Mouse (Mus musculus): Measurements from ENCODE around the gene Gm11595.
"Not testable (repeated sequence)": the region's sequence is repeated elsewhere in the genome, so short reads cannot be mapped to it uniquely, and the experiment has no call there.

Gm11595 gene

DNA sequence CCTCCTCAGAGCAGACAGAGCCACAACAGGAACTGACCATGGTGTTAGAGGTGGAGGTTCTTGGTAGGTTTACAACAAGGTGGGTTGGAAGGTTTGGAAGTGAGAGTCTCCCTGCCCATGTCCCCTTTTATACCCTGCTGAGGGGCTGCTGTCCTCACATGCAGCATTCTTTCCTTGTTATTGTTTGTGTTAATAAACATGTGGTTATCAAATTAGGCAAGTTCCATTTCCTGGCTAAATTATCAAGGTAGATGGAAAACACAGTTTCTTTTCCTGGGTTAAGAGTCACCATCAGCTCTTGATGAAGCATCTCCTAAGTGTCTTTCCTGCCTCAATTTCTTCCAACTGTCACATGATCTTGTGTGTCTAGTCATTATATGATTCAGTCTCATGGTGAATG lies at the start of gene Gm11595:
Gm11595 (minus strand) TSS at position 101 of the 400 bp plus-strand sequence.
- DNase-seq, result not testable (repeated sequence)

DNA sequence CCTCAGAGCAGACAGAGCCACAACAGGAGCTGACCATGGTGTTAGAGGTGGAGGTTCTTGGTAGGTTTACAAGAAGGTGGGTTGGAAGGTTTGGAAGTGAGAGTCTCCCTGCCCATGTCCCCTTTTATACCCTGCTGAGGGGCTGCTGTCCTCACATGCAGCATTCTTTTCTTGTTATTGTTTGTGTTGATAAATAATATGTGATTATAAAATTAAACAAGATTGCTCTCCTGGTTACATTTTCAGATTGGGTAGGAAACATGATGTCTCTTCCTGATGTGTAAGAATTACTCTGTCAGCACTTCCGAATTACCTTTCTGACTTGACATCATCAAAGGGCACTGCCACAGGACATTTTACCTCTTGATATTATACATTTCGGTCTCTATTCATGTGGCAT lies 42.9 kb upstream of the Gm11595 start, which contains the start of gene Gm11564:
Gm11564 (minus strand) TSS at position 101 of the 400 bp plus-strand sequence.
- DNase-seq, result not testable (repeated sequence)

DNA sequence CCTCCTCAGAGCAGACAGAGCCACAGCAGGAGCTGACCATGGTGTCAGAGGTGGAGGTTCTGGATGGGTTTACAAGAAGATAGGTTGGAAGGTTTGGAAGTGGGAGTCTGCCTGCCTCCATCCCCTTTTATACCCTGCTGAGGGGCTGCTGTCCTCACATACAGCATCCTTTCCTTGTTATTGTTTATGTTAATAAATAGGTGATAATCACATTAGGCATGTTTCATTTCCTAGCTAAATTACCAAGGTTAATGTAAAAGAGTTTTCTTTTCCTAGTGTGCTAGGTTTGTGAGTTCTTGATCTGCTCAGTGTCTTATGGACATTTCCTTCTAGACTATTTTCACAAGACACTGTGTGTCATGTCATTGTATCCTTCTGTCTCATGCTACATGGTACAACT lies 37.1 kb upstream of the Gm11595 start, which contains the start of gene Krtap4-13:
Krtap4-13 (minus strand) TSS at position 101 of the 400 bp plus-strand sequence.
- DNase-seq, result not testable (repeated sequence)

DNA sequence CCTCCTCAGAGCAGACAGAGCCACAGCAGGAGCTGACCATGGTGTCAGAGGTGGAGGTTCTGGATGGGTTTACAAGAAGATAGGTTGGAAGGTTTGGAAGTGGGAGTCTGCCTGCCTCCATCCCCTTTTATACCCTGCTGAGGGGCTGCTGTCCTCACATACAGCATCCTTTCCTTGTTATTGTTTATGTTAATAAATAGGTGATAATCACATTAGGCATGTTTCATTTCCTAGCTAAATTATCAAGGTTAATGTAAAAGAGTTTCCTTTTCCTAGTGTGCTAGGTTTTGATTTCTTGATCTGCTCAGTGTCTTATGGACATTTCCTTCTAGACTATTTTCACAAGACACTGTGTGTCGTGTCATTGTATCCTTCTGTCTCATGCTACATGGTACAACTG lies 31.6 kb upstream of the Gm11595 start, which contains the start of gene Gm11554:
Gm11554 (minus strand) TSS at position 101 of the 400 bp plus-strand sequence.
- DNase-seq, result not testable (repeated sequence)

DNA sequence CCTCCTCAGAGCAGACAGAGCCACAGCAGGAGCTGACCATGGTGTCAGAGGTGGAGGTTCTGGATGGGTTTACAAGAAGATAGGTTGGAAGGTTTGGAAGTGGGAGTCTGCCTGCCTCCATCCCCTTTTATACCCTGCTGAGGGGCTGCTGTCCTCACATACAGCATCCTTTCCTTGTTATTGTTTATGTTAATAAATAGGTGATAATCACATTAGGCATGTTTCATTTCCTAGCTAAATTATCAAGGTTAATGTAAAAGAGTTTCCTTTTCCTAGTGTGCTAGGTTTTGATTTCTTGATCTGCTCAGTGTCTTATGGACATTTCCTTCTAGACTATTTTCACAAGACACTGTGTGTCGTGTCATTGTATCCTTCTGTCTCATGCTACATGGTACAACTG lies 26.1 kb upstream of the Gm11595 start, which contains the start of gene Gm11569:
Gm11569 (minus strand) TSS at position 101 of the 400 bp plus-strand sequence.
- not testable (repeated sequence) for DNase-seq

DNA sequence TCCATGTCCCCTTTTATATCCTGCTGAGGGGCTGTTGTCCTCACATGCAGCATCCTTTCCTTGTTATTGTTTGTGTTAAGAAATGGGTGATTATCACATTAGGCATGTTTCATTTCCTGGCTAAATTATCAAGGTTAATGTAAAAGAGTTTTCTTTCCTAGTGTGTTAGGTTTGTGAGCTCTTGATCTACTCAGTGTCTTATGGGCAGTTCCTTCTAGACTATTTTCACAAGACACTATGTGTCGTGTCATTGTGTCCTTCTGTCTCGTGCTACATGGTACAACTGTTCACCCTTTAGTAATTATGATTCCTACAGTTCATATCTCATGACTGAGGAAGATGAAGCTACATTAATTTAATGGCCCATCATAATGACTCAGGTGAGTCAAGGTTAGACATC lies 20.7 kb upstream of the Gm11595 start, which contains the start of gene Gm11596:
Gm11596 (minus strand) TSS at position 101 of the 400 bp plus-strand sequence.
- DNase-seq, result no peak

DNA sequence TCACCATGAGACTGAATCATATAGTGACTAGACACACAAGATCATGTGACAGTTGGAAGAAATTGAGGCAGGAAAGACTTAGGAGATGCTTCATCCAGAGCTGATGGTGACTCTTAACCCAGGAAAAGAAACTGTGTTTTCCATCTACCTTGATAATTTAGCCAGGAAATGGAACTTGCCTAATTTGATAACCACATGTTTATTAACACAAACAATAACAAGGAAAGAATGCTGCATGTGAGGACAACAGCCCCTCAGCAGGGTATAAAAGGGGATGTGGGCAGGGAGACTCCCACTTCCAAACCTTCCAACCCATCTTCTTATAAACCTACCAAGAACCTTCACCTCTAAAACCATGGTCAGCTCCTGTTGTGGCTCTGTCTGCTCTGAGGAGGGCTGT lies 12.2 kb upstream of the Gm11595 start, which contains the start of gene Krtap4-9:
Krtap4-9 (plus strand) TSS at position 301 of the 400 bp plus-strand sequence.
- not testable (repeated sequence) for DNase-seq

DNA sequence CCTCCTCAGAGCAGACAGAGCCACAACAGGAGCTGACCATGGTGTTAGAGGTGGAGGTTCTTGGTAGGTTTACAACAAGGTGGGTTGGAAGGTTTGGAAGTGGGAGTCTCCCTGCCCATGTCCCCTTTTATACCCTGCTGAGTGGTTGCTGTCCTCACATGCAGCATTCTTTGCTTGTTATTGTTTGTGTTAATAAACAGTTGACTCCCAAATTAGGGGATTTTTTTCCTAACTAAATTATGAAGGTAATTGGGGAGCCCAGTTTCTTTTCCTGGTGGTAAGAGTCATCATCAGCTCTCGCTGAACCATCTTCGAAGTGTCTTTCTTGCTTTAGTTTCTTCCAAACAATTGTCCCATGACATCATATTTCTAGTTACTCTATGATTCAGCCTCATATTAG lies 7.9 kb upstream of the Gm11595 start, which contains the start of gene Krtap4-8:
Krtap4-8 (minus strand) TSS at position 101 of the 400 bp plus-strand sequence.
- DNase-seq, result no peak

DNA sequence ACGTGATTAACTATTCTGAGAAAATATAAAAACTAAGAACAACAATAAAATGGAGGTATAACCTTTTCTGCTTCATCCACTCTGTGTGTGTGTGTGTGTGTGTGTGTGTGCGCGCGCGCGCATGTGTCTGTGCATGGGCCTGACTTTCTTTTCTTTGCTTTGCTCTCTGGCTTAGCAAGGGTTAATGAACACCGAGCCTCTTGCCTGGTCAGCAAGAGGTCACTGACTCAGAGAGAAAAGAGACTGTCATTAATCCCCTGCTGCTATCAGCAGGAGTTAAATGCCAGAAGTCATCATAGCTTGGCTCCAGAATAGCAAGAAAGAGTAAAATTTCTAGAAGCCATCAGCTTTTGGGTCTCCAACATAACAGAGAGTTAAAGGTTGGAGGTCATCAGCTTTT lies 5.7 kb upstream of the Gm11595 start:
- no peak for DNase-seq

DNA sequence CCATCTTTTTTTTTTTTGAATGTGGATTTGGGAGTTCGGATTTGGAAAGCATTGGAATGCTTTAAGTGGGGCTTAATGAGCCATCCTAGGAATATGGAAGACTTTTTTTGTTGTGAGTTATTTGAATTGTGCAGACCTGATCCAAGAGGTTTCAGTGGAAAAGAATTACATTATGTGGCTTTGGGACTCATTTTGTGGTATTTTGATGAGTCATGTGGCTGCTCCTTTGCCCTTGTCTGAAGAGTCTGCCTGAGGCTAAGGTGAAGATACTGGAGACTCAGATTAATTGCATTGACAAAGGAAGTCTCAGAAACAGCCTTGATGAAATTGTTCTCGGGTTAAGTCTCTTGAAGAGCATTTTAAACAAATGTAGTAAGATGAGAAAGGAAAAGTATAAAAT lies 4.3 kb downstream of the Gm11595 start:
- no peak for DNase-seq

DNA sequence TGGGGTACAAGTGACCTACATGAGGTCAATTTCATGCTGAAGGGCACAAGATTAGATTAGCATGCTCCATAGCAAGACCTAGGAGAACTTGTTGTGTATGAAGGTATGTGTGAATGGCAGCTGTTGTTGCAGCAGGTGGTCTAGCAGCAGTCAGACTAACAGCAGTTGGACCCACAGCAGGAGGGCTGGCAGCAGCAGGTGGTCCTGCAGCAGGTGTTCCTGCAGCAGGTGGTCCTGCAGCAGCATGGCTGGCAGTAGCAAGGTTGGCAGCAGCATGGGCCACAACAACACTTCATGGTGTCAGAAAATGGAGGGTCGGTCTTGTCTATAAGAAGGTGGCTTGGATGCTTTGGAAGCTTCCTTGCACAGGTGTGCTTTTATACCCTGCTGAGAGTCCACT lies 13.8 kb downstream of the Gm11595 start:
- no peak for DNase-seq

DNA sequence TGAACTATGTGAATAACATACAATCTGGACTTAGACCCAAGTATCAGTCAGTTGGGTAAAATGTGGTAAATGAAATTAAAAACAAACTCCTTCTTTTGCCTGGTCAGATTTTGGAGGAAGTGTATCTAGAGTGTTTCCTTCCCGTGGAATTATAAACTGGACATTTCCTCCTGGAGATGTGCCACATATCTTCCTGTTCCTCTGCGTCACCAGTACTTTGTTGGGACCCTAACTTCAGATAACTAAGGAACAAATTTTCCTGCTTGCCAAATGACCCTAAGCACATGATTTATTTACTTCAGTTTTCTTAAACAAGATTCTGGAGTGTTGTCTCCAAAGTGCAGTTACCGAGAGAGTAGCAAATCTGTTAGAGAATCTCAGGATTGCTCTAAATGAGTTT lies 28.7 kb downstream of the Gm11595 start:
- DNase-seq, result no peak

DNA sequence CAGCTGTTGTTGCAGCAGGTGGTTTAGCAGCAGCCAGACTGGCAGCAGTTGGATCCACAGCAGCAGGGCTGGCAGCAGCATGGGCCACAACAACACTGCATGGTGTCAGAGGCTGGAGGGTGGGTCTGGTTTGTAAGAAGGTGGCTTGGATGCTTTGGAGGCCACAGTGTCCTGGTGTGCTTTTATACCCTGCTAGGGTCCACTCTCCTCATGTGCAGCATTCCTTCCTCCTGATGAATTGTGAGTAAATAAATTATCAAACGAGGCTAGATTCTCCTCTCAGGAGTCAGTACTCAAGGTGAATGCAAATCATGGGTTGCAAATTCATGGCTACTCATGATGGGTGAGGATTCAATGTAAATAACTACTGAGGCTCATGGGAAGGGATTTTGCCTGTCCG lies 38.5 kb downstream of the Gm11595 start, which contains the start of gene Gm14180:
Gm14180 (minus strand) TSS at position 101 of the 400 bp plus-strand sequence.
- DNase-seq, result no peak

DNA sequence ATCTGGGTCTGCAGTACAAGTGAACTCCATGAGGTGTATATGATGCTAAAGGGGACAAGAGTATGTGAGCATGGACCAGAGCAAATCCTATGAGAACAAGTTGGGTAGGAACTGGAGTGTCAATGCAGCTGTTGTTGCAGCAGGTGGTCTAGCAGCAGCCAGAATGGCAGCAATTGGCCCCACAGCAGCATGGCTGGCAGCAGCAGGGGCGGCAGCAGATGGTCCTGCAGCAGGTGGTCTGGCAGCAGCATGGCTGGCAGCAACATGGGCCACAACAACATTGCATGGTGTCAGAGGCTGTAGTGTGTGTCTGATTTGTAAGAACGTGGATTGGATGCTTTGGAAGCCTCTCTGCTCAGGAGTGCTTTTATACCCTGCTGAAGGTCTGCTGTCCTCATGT lies 48.7 kb downstream of the Gm11595 start:
- no peak for DNase-seq

Measured in thymus, postnatal 14 days (tissue).